8 mouse cellular contexts compared by ENCODE assay signal in genomic region chr7:19628536-19629360, GRCm38 (mm10). TPM values are rescaled to one million over a fixed set of nuclear protein-coding genes. Genes with fewer than 3 reads are reported as not detected.
DNase-seq lines count a peak whose midpoint lies in the region; ATAC-seq and TF ChIP-seq lines count a peak whose summit lies in the region.

No protein-coding gene starts in this region.

- H3K9me3 ChIP-seq in CH12.LX (replicated peaks; ENCODE audit: low read length): no peaks in the 10 kb centered on the region
- H3K9me3 ChIP-seq in forebrain, embryonic 11.5 days (ENCODE audit: control insufficient read depth, low read length): no peaks in the 10 kb centered on the region
- no peaks in the 10 kb centered on the region for H3K9me3 ChIP-seq in heart, embryonic 16.5 days (replicated peaks; ENCODE audit: control insufficient read depth, low read length)
- H3K9me3 ChIP-seq in liver, embryonic 15.5 days (replicated peaks): no peaks in the 10 kb centered on the region
- H3K9me3 ChIP-seq in neural tube, embryonic 12.5 days: no peaks in the 10 kb centered on the region

- dilution Hi-C loops in CH12.LX (cut with MboI; ENCODE audit: extremely low pct_ligation_motif_present, extremely low pct_unique_long_range_greater_than_20kb, low sequenced_read_pairs): no loop called here

- no peak for TF ChIP-seq CTCF in CH12.LX (conservative IDR thresholded peaks at IDR 0.05 in 1 of 2, IDR thresholded peaks at IDR 0.05 in 1 of 2; ENCODE audit: low read depth in 2 of 2, low read length in 2 of 2)

- no peak for TF ChIP-seq RAD21 in CH12.LX (IDR thresholded peaks at IDR 0.05; ENCODE audit: low read depth, low read length)

- peak; percentile 64 for TF ChIP-seq POLR2A in CH12.LX (IDR thresholded peaks at IDR 0.05; ENCODE audit: low read depth, low read length)

- 2% methylated on average over 56 of the region's 57 CpGs for WGBS in forebrain, embryonic 11.5 days
- WGBS in heart, embryonic 16.5 days: 2% methylated on average over 57 of the region's 57 CpGs
- WGBS in liver, embryonic 15.5 days (ENCODE audit: insufficient replicate concordance): under 1% methylated on average over 52 of the region's 57 CpGs
- WGBS in neural tube, embryonic 12.5 days: 2% methylated on average over 55 of the region's 57 CpGs

- DNase-seq in CH12.LX (ENCODE audit: extremely low read depth): peak; percentile 100
- peak; percentile 93 for DNase-seq in c-Kit-positive CD71-positive TER-119-negative erythroid progenitor cells, embryonic 14.5 days (ENCODE audit: low read depth)
- DNase-seq in forebrain, embryonic 11.5 days (ENCODE audit: low spot score): peak; percentile 94
- DNase-seq in kidney, postnatal 36 days: peak; percentile 98 to 99
- peak; percentile 72 for DNase-seq in telencephalon, adult 2 months (ENCODE audit: low read depth, low spot score)

- H3K4me2 ChIP-seq in CH12.LX (ENCODE audit: insufficient read depth, low read depth, poor library complexity, severe bottlenecking): no peak overlapping the region; the same call in 1 of the 2 replicates
- H3K4me2 ChIP-seq in forebrain, embryonic 11.5 days (ENCODE audit: low read depth, low read length, severe bottlenecking): peak overlapping the region; percentile 97
- peak overlapping the region; percentile 96 for H3K4me2 ChIP-seq in heart, embryonic 16.5 days (ENCODE audit: low read depth, low read length)
- H3K4me2 ChIP-seq in liver, embryonic 15.5 days: peak overlapping the region; percentile 100
- peak overlapping the region; percentile 97 for H3K4me2 ChIP-seq in neural tube, embryonic 12.5 days (replicated peaks)

- H3K4me3 ChIP-seq in CH12.LX (replicated peaks in 1 of 3; ENCODE audit: low read depth in 2 of 3, low read length in 2 of 3, poor library complexity in 1 of 3): peak overlapping the region; percentile 59 to 91 (median 73)
- H3K4me3 ChIP-seq in forebrain, embryonic 11.5 days (ENCODE audit: low read depth, low read length): peak overlapping the region; percentile 62
- H3K4me3 ChIP-seq in heart, embryonic 16.5 days (ENCODE audit: low read length): peak overlapping the region; percentile 81
- peak overlapping the region; percentile 78 for H3K4me3 ChIP-seq in liver, embryonic 15.5 days (replicated peaks)
- H3K4me3 ChIP-seq in neural tube, embryonic 12.5 days: peak overlapping the region; percentile 76

- peak overlapping the region; percentile 96 for H3K27ac ChIP-seq in CH12.LX (ENCODE audit: insufficient read depth, low read depth)
- H3K27ac ChIP-seq in forebrain, embryonic 11.5 days (ENCODE audit: low read depth, low read length): peak overlapping the region; percentile 55; the same call in 1 of the 2 replicates
- H3K27ac ChIP-seq in heart, embryonic 16.5 days (ENCODE audit: low read length): peak overlapping the region; percentile 89
- peak overlapping the region; percentile 83 for H3K27ac ChIP-seq in liver, embryonic 15.5 days (replicated peaks)
- no peak overlapping the region for H3K27ac ChIP-seq in neural tube, embryonic 12.5 days

- peak overlapping the region; percentile 77 for H3K9ac ChIP-seq in CH12.LX (ENCODE audit: insufficient read depth, low read depth)
- H3K9ac ChIP-seq in forebrain, embryonic 11.5 days (ENCODE audit: low read length): peak overlapping the region; percentile 24
- H3K9ac ChIP-seq in heart, embryonic 16.5 days (ENCODE audit: low read length): peak overlapping the region; percentile 79
- peak overlapping the region; percentile 64 for H3K9ac ChIP-seq in liver, embryonic 15.5 days
- H3K9ac ChIP-seq in neural tube, embryonic 12.5 days: peak overlapping the region; percentile 47

- H3K79me2 ChIP-seq in CH12.LX (replicated peaks; ENCODE audit: control insufficient read depth, extremely low read depth, insufficient read depth, poor library complexity, severe bottlenecking): peaks cover 5% of the 10 kb centered on the region; the same call in 1 of the 2 replicates

- TF ChIP-seq EP300 in CH12.LX (IDR thresholded peaks at IDR 0.05; ENCODE audit: low read length): no peak

- peak; percentile 88 for ATAC-seq in forebrain, embryonic 11.5 days (replicated peaks; ENCODE audit: low FRiP score)
- ATAC-seq in heart, embryonic 16.5 days (replicated peaks; ENCODE audit: extremely low read depth, insufficient read depth, low FRiP score): peak; percentile 86
- ATAC-seq in liver, embryonic 15.5 days (ENCODE audit: insufficient read depth): peak; percentile 72
- ATAC-seq in neural tube, embryonic 12.5 days (ENCODE audit: low FRiP score, low read depth): peak; percentile 87

- H3K4me1 ChIP-seq in CH12.LX (ENCODE audit: control insufficient read depth in 1 of 2, insufficient read depth in 2 of 2): peaks cover 11 to 45% of the 10 kb centered on the region in 2 experiments
- H3K4me1 ChIP-seq in forebrain, embryonic 11.5 days (replicated peaks; ENCODE audit: control insufficient read depth, insufficient read depth, low read length): no peaks in the 10 kb centered on the region
- peaks cover 4% of the 10 kb centered on the region; the same call in 1 of the 2 replicates for H3K4me1 ChIP-seq in heart, embryonic 16.5 days (ENCODE audit: control insufficient read depth, insufficient read depth, low read length)
- peaks cover 52% of the 10 kb centered on the region for H3K4me1 ChIP-seq in liver, embryonic 15.5 days (replicated peaks)
- H3K4me1 ChIP-seq in neural tube, embryonic 12.5 days: no peaks in the 10 kb centered on the region; the same call in 1 of the 2 replicates

- peaks cover 27 to 58% of the 10 kb centered on the region in 2 experiments for H3K36me3 ChIP-seq in CH12.LX (replicated peaks in 1 of 2; ENCODE audit: control insufficient read depth in 1 of 2, insufficient read depth in 1 of 2, low read length in 1 of 2)
- peaks cover 2% of the 10 kb centered on the region; the same call in 1 of the 2 replicates for H3K36me3 ChIP-seq in forebrain, embryonic 11.5 days (ENCODE audit: control insufficient read depth, insufficient read depth, low read length)
- H3K36me3 ChIP-seq in heart, embryonic 16.5 days (ENCODE audit: control insufficient read depth, insufficient read depth): peaks cover 10% of the 10 kb centered on the region
- peaks cover 20% of the 10 kb centered on the region for H3K36me3 ChIP-seq in liver, embryonic 15.5 days (replicated peaks)
- peaks cover 19% of the 10 kb centered on the region for H3K36me3 ChIP-seq in neural tube, embryonic 12.5 days

- H3K27me3 ChIP-seq in CH12.LX (replicated peaks): no peaks in the 10 kb centered on the region
- no peaks in the 10 kb centered on the region for H3K27me3 ChIP-seq in forebrain, embryonic 11.5 days (ENCODE audit: control insufficient read depth, insufficient read depth, low read length)
- no peaks in the 10 kb centered on the region for H3K27me3 ChIP-seq in heart, embryonic 16.5 days (ENCODE audit: control insufficient read depth, insufficient read depth, low read length)
- no peaks in the 10 kb centered on the region; the same call in 1 of the 2 replicates for H3K27me3 ChIP-seq in liver, embryonic 15.5 days
- no peaks in the 10 kb centered on the region for H3K27me3 ChIP-seq in neural tube, embryonic 12.5 days (replicated peaks)

- in situ Hi-C loops in CH12.LX (cut with MboI; ENCODE audit: low pct_ligation_motif_present, low pct_unique_long_range_greater_than_20kb, low sequenced_read_pairs): no loop called here

RNA-seq across cellular contexts. Expression of gene Relb, which starts 0.5 kb away (rescaled TPM):
- 37.8 and 58.1 TPM in 2 replicates for total RNA-seq in CH12.LX (2012; rRNA removed)
- 41.5 and 44.0 TPM in 2 replicates for total RNA-seq in CH12.LX (2014; rRNA removed)
- 50.6 and 59.6 TPM in 2 replicates for polyA plus RNA-seq in CH12.LX (2012; ENCODE audit: insufficient read length, low read depth)
- polyA plus RNA-seq in forebrain, embryonic 11.5 days (2014; fragmentation: Nextera tagmentation; extraction: Ambion mirVana): 2.9 and 3.7 TPM in 2 replicates
- polyA plus RNA-seq in heart, embryonic 16.5 days (2015; fragmentation: Nextera tagmentation; extraction: Ambion mirVana): 8.3 and 12.4 TPM in 2 replicates
- polyA plus RNA-seq in liver, embryonic 15.5 days (2015; fragmentation: Nextera tagmentation; extraction: Ambion mirVana): 1.7 TPM in 2 replicates
- polyA plus RNA-seq in neural tube, embryonic 12.5 days (2016; fragmentation: Nextera tagmentation; extraction: Ambion mirVana): 4.9 and 5.8 TPM in 2 replicates

RNA-seq across cellular contexts. Expression of gene Clasrp, which starts 24.5 kb away (rescaled TPM):
- total RNA-seq in CH12.LX (2012; rRNA removed): 43.4 and 45.4 TPM in 2 replicates
- 14.5 and 17.5 TPM in 2 replicates for total RNA-seq in CH12.LX (2014; rRNA removed)
- 59.4 and 62.6 TPM in 2 replicates for polyA plus RNA-seq in CH12.LX (2012; ENCODE audit: insufficient read length, low read depth)
- polyA plus RNA-seq in forebrain, embryonic 11.5 days (2014; fragmentation: Nextera tagmentation; extraction: Ambion mirVana): 59.7 and 64.1 TPM in 2 replicates
- polyA plus RNA-seq in heart, embryonic 16.5 days (2015; fragmentation: Nextera tagmentation; extraction: Ambion mirVana): 31.9 and 35.1 TPM in 2 replicates
- polyA plus RNA-seq in liver, embryonic 15.5 days (2015; fragmentation: Nextera tagmentation; extraction: Ambion mirVana): 12.2 and 13.4 TPM in 2 replicates
- polyA plus RNA-seq in neural tube, embryonic 12.5 days (2016; fragmentation: Nextera tagmentation; extraction: Ambion mirVana): 70.1 and 79.0 TPM in 2 replicates

RNA-seq across cellular contexts. Expression of gene Clptm1, which starts 36.1 kb away (rescaled TPM):
- total RNA-seq in CH12.LX (2012; rRNA removed): 43.6 and 43.9 TPM in 2 replicates
- 33.8 and 34.0 TPM in 2 replicates for total RNA-seq in CH12.LX (2014; rRNA removed)
- 54.7 and 70.9 TPM in 2 replicates for polyA plus RNA-seq in CH12.LX (2012; ENCODE audit: insufficient read length, low read depth)
- polyA plus RNA-seq in forebrain, embryonic 11.5 days (2014; fragmentation: Nextera tagmentation; extraction: Ambion mirVana): 89.1 and 92.0 TPM in 2 replicates
- 74.3 and 81.9 TPM in 2 replicates for polyA plus RNA-seq in heart, embryonic 16.5 days (2015; fragmentation: Nextera tagmentation; extraction: Ambion mirVana)
- polyA plus RNA-seq in liver, embryonic 15.5 days (2015; fragmentation: Nextera tagmentation; extraction: Ambion mirVana): 48.3 and 48.8 TPM in 2 replicates
- polyA plus RNA-seq in neural tube, embryonic 12.5 days (2016; fragmentation: Nextera tagmentation; extraction: Ambion mirVana): 104 and 112 TPM in 2 replicates

RNA-seq across cellular contexts. Expression of gene Apoc2, which starts 49.0 kb away (rescaled TPM):
- total RNA-seq in CH12.LX (2012; rRNA removed): not detected in 2 replicates
- not detected in 2 replicates for total RNA-seq in CH12.LX (2014; rRNA removed)
- not detected in 2 replicates for polyA plus RNA-seq in CH12.LX (2012; ENCODE audit: insufficient read length, low read depth)
- not detected in 2 replicates for polyA plus RNA-seq in forebrain, embryonic 11.5 days (2014; fragmentation: Nextera tagmentation; extraction: Ambion mirVana)
- polyA plus RNA-seq in heart, embryonic 16.5 days (2015; fragmentation: Nextera tagmentation; extraction: Ambion mirVana): 1.2 and 2.6 TPM in 2 replicates
- 1,160 and 1,332 TPM in 2 replicates for polyA plus RNA-seq in liver, embryonic 15.5 days (2015; fragmentation: Nextera tagmentation; extraction: Ambion mirVana)
- polyA plus RNA-seq in neural tube, embryonic 12.5 days (2016; fragmentation: Nextera tagmentation; extraction: Ambion mirVana): 1.0 and 1.7 TPM in 2 replicates

RNA-seq across cellular contexts. Expression of gene Gemin7, which starts 51.4 kb away (rescaled TPM):
- 52.5 and 63.2 TPM in 2 replicates for total RNA-seq in CH12.LX (2012; rRNA removed)
- 89.6 and 101 TPM in 2 replicates for total RNA-seq in CH12.LX (2014; rRNA removed)
- 59.3 and 64.4 TPM in 2 replicates for polyA plus RNA-seq in CH12.LX (2012; ENCODE audit: insufficient read length, low read depth)
- 151 and 156 TPM in 2 replicates for polyA plus RNA-seq in forebrain, embryonic 11.5 days (2014; fragmentation: Nextera tagmentation; extraction: Ambion mirVana)
- polyA plus RNA-seq in heart, embryonic 16.5 days (2015; fragmentation: Nextera tagmentation; extraction: Ambion mirVana): 125 and 127 TPM in 2 replicates
- polyA plus RNA-seq in liver, embryonic 15.5 days (2015; fragmentation: Nextera tagmentation; extraction: Ambion mirVana): 79.6 and 90.9 TPM in 2 replicates
- 140 and 145 TPM in 2 replicates for polyA plus RNA-seq in neural tube, embryonic 12.5 days (2016; fragmentation: Nextera tagmentation; extraction: Ambion mirVana)

Comparison
In these comparisons a context has a peak if more than half of its experiments do, and no peak if none do; other contexts are left out.
1. H3K9ac ChIP-seq: peak in every context shown above with its lines; median percentile 79 in heart, embryonic 16.5 days; 77 in CH12.LX; 64 in liver, embryonic 15.5 days; 47 in neural tube, embryonic 12.5 days; 24 in forebrain, embryonic 11.5 days.